Mouse (Mus musculus) urinary bladder, adult 18-20 months (tissue): Measurements from ENCODE around the gene Kcna10.

Source experiments
- DNase-seq, 2 experiments: peaks; one replicate each; pipeline ENCODE4 v3.0.0; 2022; ENCODE audit warnings: low spot score in 2 of 2, mixed read lengths in 2 of 2

Gene Kcna10

DNA sequence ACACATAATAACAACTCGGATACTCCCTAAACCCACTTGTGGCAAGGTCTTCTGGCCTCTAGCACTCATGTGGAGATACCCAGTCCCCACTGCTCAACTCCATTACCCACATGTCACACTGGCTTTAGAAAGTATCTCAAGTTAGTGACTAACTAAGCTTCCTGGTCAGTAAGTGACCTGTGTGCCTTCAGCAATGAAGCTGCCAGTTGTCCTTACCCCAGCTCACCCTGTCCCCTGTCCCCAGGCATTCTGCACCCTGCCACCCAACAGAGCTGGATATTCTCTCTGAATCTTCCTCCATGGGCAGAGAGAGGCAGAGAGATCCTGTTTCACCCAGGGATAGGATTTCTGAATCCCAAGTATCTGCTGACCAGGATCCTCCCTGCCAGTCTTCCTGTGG, at the start of gene Kcna10:
Gene Kcna10, plus strand, starts transcription at position 301 of the 400 bp plus-strand sequence.
- no peak for DNase-seq

DNA sequence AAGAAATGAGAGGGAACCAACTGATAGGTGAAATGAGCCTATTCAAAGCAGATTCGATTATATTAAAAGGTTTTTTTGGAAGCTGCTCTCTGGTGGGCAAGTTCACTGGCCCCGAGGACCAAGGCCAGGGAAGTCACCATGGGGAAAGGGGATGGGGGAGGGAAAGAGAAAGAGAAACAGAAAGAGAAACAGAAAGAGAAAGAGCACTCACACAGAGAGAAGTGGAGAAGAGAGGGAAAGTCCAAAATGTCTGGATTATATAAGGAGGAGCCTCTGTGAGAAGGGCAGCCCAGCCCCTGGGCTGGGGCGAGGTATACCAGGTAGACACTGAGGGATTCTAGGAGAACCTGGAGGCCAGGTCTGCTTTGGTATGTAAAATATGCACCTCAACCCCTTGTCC, 48.4 kb upstream of the Kcna10 start:
- DNase-seq = no peak

GRCm38 (mm10) chr3:107147126-107147525, 35.7 kb upstream of the Kcna10 start:
- DNase-seq = no peak

- peak; percentile 2 to 15 for DNase-seq
Measured at GRCm38 (mm10) chr3:107149006-107149405, 33.9 kb upstream of the Kcna10 start.

DNA sequence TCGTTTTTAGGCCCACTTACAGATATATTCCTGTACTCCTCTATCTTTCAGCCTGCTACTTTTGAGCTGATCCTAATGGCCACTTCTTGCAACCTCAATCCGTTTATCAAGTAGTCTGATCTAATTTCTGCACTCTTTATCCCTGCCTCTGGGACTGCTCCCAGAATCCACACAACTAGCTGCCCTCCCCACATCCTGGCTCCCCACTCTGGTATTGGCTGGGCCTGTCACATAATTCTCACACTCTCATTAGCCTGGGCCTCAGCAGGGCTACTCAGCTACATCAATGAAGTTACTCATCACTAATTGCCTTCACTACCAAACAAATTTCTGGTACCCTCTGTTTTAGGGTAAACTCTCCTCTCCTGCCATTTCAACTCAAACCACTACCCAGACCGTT, 32.4 kb upstream of the Kcna10 start:
- DNase-seq = no peak

GRCm38 (mm10) chr3:107150872-107151540, 31.9 kb upstream of the Kcna10 start:
- DNase-seq = no peak

DNA sequence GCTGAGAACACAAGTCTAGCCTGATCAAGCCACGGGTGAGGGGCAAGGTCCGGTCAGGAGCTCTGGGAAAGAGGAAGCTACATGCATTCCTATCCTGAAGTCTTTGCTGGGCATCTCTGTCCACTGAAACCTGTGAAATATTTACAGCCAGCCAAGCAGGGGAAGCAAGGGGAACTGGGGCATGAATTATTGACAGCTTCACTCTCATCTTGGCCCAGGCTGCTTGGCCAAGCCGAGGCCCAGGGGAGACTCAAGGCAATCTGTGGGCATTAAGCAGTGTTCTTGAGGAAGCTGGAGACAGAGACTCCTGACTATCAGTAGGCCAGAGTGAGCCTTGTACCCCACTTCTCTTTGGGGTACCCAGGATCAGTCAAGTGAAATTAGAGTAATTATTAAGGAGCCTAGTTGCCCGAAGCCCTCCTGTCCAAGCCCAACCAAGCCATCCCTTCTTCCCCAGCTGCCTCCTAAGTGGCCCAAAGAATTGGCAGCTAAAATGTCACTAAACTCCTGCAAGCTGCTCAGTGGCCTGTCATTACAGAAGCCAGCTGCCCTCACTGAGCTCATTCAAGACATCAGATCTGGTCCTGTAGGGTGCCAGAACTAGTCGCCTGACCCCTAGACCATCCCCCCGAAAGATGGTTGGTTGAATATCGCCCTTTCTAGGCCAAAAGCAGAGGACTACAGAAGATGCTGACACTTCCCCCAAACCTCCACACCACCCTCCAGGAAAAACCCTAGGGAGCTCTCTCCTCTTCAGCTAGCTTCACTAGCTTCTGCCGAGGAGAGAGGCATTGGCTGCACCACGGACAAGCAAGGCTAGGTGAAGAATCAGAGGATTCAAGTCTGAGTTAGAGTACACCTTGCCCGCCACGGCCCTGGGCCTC, 28.8 kb upstream of the Kcna10 start:
- DNase-seq = no peak

DNA sequence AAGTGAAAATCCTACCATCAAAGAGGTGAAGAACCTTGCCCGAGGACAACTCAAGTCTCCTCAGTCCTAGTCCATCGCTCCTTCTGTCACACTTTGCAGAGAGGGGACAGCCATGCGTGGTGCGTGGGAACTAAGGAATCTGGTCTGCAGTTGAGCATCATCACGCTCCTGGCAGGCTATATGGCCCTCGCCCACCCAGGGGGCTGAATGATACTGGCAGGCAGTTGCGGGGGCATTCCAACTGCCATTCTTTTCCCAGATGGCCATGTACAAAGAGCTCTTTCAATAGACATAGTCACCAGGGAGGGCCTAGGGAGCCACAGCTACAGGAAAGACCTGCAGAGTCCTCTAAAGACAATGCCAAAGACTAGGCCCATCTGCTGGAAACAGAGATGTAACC, 24.0 kb upstream of the Kcna10 start:
- DNase-seq = no peak

- DNase-seq = no peak
Measured at GRCm38 (mm10) chr3:107159418-107159817, 23.4 kb upstream of the Kcna10 start.

- no peak for DNase-seq
Measured at GRCm38 (mm10) chr3:107159859-107160324, 23.0 kb upstream of the Kcna10 start.

GRCm38 (mm10) chr3:107162741-107163140, 20.1 kb upstream of the Kcna10 start:
- no peak for DNase-seq

DNA sequence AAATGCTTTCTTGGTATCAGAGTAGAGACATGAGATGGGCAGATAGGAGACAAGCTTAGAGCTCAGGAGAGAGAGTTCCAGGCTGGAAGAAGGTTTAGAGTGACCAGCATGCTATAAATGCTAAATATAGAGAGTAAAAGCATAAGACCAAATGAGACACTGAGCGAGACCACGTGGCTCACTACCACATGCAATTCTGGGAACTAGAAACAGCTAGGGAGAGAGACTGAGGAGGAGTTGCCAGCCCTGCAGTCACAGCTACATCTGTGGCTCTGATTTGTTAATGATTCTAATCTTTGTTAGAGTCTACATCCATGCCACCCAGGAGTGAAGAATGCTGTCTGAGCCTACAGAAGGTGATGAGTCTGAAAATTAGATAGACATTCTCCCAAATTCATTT, 13.3 kb upstream of the Kcna10 start:
- DNase-seq = no peak

GRCm38 (mm10) chr3:107171964-107172363, 10.9 kb upstream of the Kcna10 start:
- DNase-seq = no peak

DNA sequence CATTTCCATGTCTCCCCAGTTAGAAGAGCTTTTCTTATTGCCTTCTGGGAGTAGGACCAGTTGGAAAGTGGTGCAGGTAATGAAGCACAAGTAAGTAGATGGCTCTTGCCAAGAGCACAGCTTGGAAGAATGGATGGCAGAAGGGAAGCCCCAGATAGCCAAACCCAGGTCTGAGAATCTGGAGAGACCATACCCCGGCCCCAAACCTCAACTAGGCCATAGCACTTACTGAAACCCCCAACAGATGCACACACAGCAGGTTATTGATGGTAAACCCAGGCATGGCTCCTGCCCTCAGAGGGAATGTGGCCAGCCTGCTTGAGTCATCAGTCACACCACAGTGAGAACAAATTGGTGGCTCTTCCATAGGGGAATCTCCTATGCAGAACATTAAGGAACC, 10.3 kb upstream of the Kcna10 start:
- DNase-seq = no peak

GRCm38 (mm10) chr3:107175486-107175885, 7.4 kb upstream of the Kcna10 start:
- peak; percentile 9 to 16 for DNase-seq

DNA sequence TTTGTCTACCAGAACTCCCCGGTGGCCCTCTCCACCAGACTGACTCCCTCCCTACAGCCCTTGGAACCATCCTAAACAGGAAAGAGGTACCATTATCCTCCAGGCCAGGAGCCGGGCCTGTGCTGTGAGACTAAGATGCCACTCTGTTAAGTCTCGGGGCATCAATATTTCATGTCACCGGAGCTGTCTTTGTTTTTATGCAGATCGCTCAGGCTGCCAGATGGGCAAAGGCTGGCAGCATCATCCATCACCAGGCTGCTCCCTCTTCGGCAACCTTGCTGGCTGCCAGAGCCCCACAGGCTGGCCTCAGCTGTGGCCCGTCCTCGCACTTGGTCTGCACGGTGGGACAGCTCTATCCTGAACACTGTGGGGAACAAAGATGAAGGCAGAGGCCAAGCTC, 6.4 kb upstream of the Kcna10 start:
- DNase-seq = no peak

- DNase-seq = no peak
Measured at GRCm38 (mm10) chr3:107180860-107181259, 2.0 kb upstream of the Kcna10 start.

DNA sequence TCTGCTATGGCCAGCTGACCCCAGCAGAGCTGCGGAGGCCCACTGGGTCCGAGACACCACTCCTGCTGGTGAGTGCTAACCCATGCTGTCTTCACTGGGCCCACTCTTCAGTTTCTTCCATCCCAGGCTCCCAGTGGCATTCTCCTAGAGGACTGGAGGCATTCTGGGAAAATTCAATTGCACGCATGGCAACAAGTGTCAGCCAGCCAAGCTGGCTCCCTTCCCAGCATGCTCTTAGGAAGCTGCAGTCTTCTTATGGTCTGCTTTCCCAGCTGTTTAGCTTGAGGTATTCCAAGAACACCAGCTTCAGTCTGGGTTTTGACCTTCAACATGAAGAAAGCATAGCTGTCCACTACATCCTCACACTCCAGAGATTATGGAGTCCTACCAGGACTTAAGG, 322 bp downstream of the Kcna10 start:
- no peak for DNase-seq

DNA sequence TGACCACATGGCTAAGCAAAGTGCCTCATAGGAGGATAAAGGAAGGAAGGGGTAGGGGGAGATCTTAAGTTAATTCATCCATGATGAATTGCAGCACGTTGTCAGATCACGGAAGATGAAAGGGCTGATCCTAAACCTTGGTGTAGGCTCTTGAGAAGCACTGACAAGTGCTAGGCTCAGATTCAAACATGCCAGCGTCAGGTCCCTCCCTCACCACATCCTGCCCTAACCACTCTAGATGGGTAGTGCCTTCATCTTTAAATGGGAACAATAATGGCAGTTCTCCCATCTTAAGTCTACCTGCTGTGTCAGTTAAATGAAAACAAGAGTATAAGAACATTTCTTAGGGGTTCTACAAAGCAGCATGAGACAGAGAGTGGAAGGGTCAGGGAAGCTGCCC, 2.7 kb downstream of the Kcna10 start:
- no peak for DNase-seq

DNA sequence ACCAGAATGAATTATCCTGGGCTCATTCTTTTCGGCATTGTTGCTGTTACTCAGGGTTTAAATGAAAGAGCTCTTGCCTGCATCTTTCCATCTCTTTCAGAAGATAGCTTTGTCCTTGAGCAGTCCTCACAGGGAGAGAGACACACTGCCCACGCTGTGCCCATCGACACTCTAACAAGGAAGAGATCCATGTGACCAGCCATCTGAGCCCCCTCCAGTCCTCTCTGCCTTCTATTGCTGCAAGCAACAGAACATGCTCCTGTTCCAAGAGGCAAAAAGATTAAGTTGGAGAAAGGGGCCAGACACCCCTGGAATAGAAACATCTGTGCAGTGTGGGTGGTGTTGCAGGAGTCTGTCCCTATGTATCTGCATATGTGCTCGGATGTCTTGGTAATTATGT, 4.2 kb downstream of the Kcna10 start:
- no peak for DNase-seq

DNA sequence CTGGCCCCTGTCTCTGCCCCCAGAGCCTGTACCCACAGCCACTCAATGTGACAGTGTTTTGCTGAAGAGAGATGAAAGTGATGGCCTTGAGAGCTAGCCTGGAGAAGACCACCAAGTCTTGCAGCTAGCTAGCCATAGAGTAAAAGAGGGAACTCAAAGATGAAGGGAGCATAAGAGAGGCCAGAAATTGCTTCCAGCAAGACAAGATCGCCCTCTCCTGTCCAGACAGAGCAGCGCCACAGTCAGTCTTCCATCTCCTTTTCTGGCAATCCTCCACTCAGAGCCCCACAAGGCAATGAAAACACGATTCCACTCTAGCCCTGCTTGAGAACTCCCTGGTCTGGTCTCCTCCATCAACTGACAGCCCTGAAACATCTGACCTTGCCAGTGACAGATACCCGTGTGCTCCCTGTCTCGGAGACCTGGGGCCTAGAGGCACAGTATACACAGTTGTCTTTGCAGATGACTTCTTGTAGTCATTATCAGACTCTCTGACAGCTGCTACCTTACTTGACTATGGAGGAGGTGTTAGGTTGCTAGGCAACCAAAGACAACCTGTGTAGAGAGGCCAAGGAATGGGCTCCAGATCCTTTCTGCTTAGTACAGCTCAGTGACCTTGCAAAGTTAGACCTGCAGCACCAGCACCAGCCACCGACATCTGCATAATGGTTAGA, 5.5 kb downstream of the Kcna10 start:
- no peak for DNase-seq
